Mouse (Mus musculus) MEL (cell line): ENCODE data around the gene Wnt2b. TPM values are rescaled to one million over a fixed set of nuclear protein-coding genes. Genes with fewer than 3 reads are reported as not detected.

ENCODE experiments used
- DNase-seq: peaks from one replicate; pipeline ENCODE4 v3.0.0; 2011; ENCODE audit warnings: low read depth, low spot score
- H3K27ac ChIP-seq: 2 replicates; pipeline ENCODE4 v1.5.1; 2012; ENCODE audit warnings: low read depth, mild to moderate bottlenecking, control low read depth, low read length, moderate library complexity; ENCODE audit not compliant: control insufficient read depth
- H3K27me3 ChIP-seq, 2 experiments: fragments of 150-350 bp in 1 of 2; sonication (generic) in 1 of 2; 2 replicates each; pipeline ENCODE4 v1.6.1; 2012; ENCODE audit warnings: low read length in 2 of 2, mild to moderate bottlenecking in 2 of 2, improper control_type of control experiment in 1 of 2, moderate library complexity in 1 of 2; ENCODE audit not compliant: insufficient read depth in 2 of 2, control insufficient read depth in 1 of 2
- H3K36me3 ChIP-seq, 2 experiments: 2 replicates each; pipeline ENCODE4 v1.6.1; 2012 to 2014; ENCODE audit warnings: low read length in 2 of 2, improper control_type of control experiment in 1 of 2, inconsistent platforms in 1 of 2, mild to moderate bottlenecking in 1 of 2; ENCODE audit not compliant: insufficient read depth in 2 of 2, control insufficient read depth in 1 of 2
- H3K4me1 ChIP-seq, 2 experiments: fragments of 150-350 bp in 1 of 2; sonication (generic) in 1 of 2; 2 replicates each; pipeline ENCODE4 v1.6.1; 2012; ENCODE audit warnings: low read length in 2 of 2, improper control_type of control experiment in 1 of 2, mild to moderate bottlenecking in 1 of 2; ENCODE audit not compliant: insufficient read depth in 2 of 2, control insufficient read depth in 1 of 2
- H3K4me3 ChIP-seq, 2 experiments: fragments of 150-350 bp in 1 of 2; sonication (generic) in 1 of 2; 2 replicates each; pipeline ENCODE4 v1.5.1; 2012; ENCODE audit warnings: low read depth in 2 of 2, low read length in 2 of 2, mild to moderate bottlenecking in 2 of 2, moderate library complexity in 2 of 2, control low read depth in 1 of 2, improper control_type of control experiment in 1 of 2; ENCODE audit not compliant: control insufficient read depth in 1 of 2, insufficient read depth in 1 of 2
- H3K79me2 ChIP-seq: 2 replicates; pipeline ENCODE4 v1.6.1; 2012; ENCODE audit warnings: mild to moderate bottlenecking, low read length, moderate library complexity; ENCODE audit not compliant: control insufficient read depth, poor library complexity, insufficient read depth
- H3K9ac ChIP-seq: 2 replicates; pipeline ENCODE4 v1.6.1; 2012; ENCODE audit warnings: low read depth, mild to moderate bottlenecking, control low read depth, low read length, moderate library complexity; ENCODE audit not compliant: control insufficient read depth, poor library complexity, severe bottlenecking
- H3K9me3 ChIP-seq: fragments of 150-350 bp; sonication (generic); replicated peaks from 2 replicates; pipeline ENCODE4 v1.6.1; 2012; ENCODE audit warnings: mild to moderate bottlenecking, low read length, improper control_type of control experiment, moderate library complexity; ENCODE audit not compliant: insufficient read depth
- CHD1 ChIP-seq: IDR thresholded peaks from 2 replicates; pipeline ENCODE4 v1.6.1; 2012; ENCODE audit warnings: low read depth, mild to moderate bottlenecking, inconsistent platforms, low read length, improper control_type of control experiment
- E2F4 ChIP-seq: IDR thresholded peaks from 2 replicates; pipeline ENCODE4 v1.6.1; 2011; ENCODE audit warnings: low read depth, low read length, improper control_type of control experiment, borderline replicate concordance
- ELF1 ChIP-seq: IDR thresholded peaks from 2 replicates; pipeline ENCODE4 v1.6.1; 2014; ENCODE audit warnings: low read depth, mild to moderate bottlenecking, inconsistent platforms, low read length, improper control_type of control experiment, moderate library complexity
- ETS1 ChIP-seq: IDR thresholded peaks from 2 replicates; pipeline ENCODE4 v1.6.1; 2012; ENCODE audit warnings: low read depth, mild to moderate bottlenecking, inconsistent platforms, low read length, improper control_type of control experiment, moderate library complexity
- GABPA ChIP-seq: IDR thresholded peaks from 2 replicates; pipeline ENCODE4 v1.6.1; 2012; ENCODE audit warnings: low read depth, mild to moderate bottlenecking, inconsistent platforms, low read length, improper control_type of control experiment, moderate library complexity
- HCFC1 ChIP-seq: IDR thresholded peaks from 2 replicates; pipeline ENCODE4 v1.6.1; 2012; ENCODE audit warnings: low read depth, mild to moderate bottlenecking, inconsistent platforms, low read length, improper control_type of control experiment, moderate library complexity
- JUND ChIP-seq: IDR thresholded peaks from 2 replicates; pipeline ENCODE4 v1.6.1; 2011; ENCODE audit warnings: low read depth, mild to moderate bottlenecking, improper control_type of control experiment, low read length
- MAFK ChIP-seq: IDR thresholded peaks from 2 replicates; pipeline ENCODE4 v1.6.1; 2011; ENCODE audit warnings: low read depth, mild to moderate bottlenecking, low read length, improper control_type of control experiment, borderline replicate concordance
- MAX ChIP-seq: IDR thresholded peaks from 2 replicates; pipeline ENCODE4 v1.6.1; 2011; ENCODE audit warnings: low read length, improper control_type of control experiment
- MAZ ChIP-seq: IDR thresholded peaks from 2 replicates; pipeline ENCODE4 v1.6.1; 2012; ENCODE audit warnings: low read depth, mild to moderate bottlenecking, inconsistent platforms, low read length, improper control_type of control experiment
- MYB ChIP-seq: IDR thresholded peaks from 2 replicates; pipeline ENCODE4 v1.6.1; 2011; ENCODE audit warnings: mild to moderate bottlenecking, low read depth, low read length, improper control_type of control experiment
- MYC ChIP-seq: IDR thresholded peaks from 2 replicates; pipeline ENCODE4 v1.6.1; 2011; ENCODE audit warnings: low read depth, mild to moderate bottlenecking, low read length, improper control_type of control experiment, moderate library complexity
- POLR2A ChIP-seq, 2 experiments: IDR thresholded peaks; 2 replicates each; pipeline ENCODE4 v1.6.1; 2011 to 2012; ENCODE audit warnings: low read length in 2 of 2, mild to moderate bottlenecking in 2 of 2, control low read depth in 1 of 2, improper control_type of control experiment in 1 of 2, low read depth in 1 of 2, moderate library complexity in 1 of 2; ENCODE audit not compliant: control insufficient read depth in 1 of 2, insufficient read depth in 1 of 2, poor library complexity in 1 of 2
- POLR2AphosphoS2 ChIP-seq: IDR thresholded peaks from 2 replicates; pipeline ENCODE4 v1.6.1; 2011; ENCODE audit warnings: low read length, improper control_type of control experiment
- POLR2AphosphoS5 ChIP-seq: IDR thresholded peaks from 2 replicates; pipeline ENCODE4 v1.6.1; 2012; ENCODE audit warnings: low read depth, borderline replicate concordance, mild to moderate bottlenecking, inconsistent platforms, low read length, moderate library complexity, mixed read lengths
- RAD21 ChIP-seq: IDR thresholded peaks from 2 replicates; pipeline ENCODE4 v1.6.1; 2011; ENCODE audit warnings: mild to moderate bottlenecking, low read depth, low read length, improper control_type of control experiment
- RCOR1 ChIP-seq: IDR thresholded peaks from 2 replicates; pipeline ENCODE4 v1.6.1; 2012; ENCODE audit warnings: low read depth, mild to moderate bottlenecking, inconsistent platforms, low read length, improper control_type of control experiment
- TAL1 ChIP-seq: IDR thresholded peaks from 2 replicates; pipeline ENCODE4 v1.6.1; 2012; ENCODE audit warnings: mild to moderate bottlenecking, inconsistent platforms, low read length, moderate library complexity, mixed read lengths
- TBP ChIP-seq: IDR thresholded peaks from 2 replicates; pipeline ENCODE4 v1.8.0; 2011; ENCODE audit warnings: low read depth, low read length, improper control_type of control experiment
- UBTF ChIP-seq: IDR thresholded peaks from 2 replicates; pipeline ENCODE4 v1.6.1; 2012; ENCODE audit warnings: low read depth, mild to moderate bottlenecking, inconsistent platforms, low read length, improper control_type of control experiment, moderate library complexity, borderline replicate concordance; ENCODE audit not compliant: insufficient read depth
- USF2 ChIP-seq, 2 experiments: IDR thresholded peaks; 2 replicates each; pipeline ENCODE4 v1.6.1; 2011 to 2012; ENCODE audit warnings: improper control_type of control experiment in 2 of 2, low read length in 2 of 2, borderline replicate concordance in 1 of 2, inconsistent platforms in 1 of 2, low read depth in 1 of 2, mild to moderate bottlenecking in 1 of 2; ENCODE audit not compliant: insufficient read depth in 1 of 2
- ZC3H11A ChIP-seq: IDR thresholded peaks from 2 replicates; pipeline ENCODE4 v1.6.1; 2012; ENCODE audit warnings: low read depth, mild to moderate bottlenecking, inconsistent platforms, low read length, improper control_type of control experiment
- ZKSCAN1 ChIP-seq: IDR thresholded peaks from 2 replicates; pipeline ENCODE4 v1.6.1; 2012; ENCODE audit warnings: low read depth, mild to moderate bottlenecking, inconsistent platforms, low read length, improper control_type of control experiment, moderate library complexity
- ZMIZ1 ChIP-seq: IDR thresholded peaks from 2 replicates; pipeline ENCODE4 v1.6.1; 2012; ENCODE audit warnings: low read depth, mild to moderate bottlenecking, inconsistent platforms, low read length, improper control_type of control experiment, moderate library complexity
- ZNF384 ChIP-seq: IDR thresholded peaks from 2 replicates; pipeline ENCODE4 v1.6.1; 2012; ENCODE audit warnings: low read depth, mild to moderate bottlenecking, inconsistent platforms, low read length, improper control_type of control experiment
- polyA plus RNA-seq, 2 experiments: library from polyadenylated mRNA; stranded (reverse) in 1 of 2; unstranded in 1 of 2; fragments of >175 nt in 1 of 2; fragments of >200 nt in 1 of 2; gene quantifications; 2 replicates each; pipeline versions ENCODE4 v1.2.1 to v1.2.4; 2012; ENCODE audit warnings: low replicate concordance in 2 of 2, low read depth in 1 of 2; ENCODE audit not compliant: insufficient read length in 2 of 2, insufficient read depth in 1 of 2, missing spikeins in 1 of 2
- total RNA-seq: library from RNA; depleted of rRNA; stranded (reverse); fragments of 300-350 nt; gene quantifications from 2 replicates; pipeline ENCODE4 v1.2.3, GENCODE M21; 2012

The Wnt2b gene
- total and polyA plus RNA-seq, 3 experiments = 0.31 TPM; not detected in 2

- no peak for DNase-seq
- H3K9ac ChIP-seq = no peak overlapping the region
- no peak overlapping the region for H3K27ac ChIP-seq
- no peaks in the 10 kb centered on the region for H3K4me1 ChIP-seq
- H3K36me3 ChIP-seq = no peaks in the 10 kb centered on the region
- H3K27me3 ChIP-seq = no peaks in the 10 kb centered on the region
- no peaks in the 10 kb centered on the region for H3K9me3 ChIP-seq
- TF ChIP-seq HCFC1 = no peak
- no peak for TF ChIP-seq ZNF384
- TF ChIP-seq POLR2AphosphoS2 = no peak
- no peak for TF ChIP-seq TAL1
- no peak for TF ChIP-seq GABPA
- TF ChIP-seq MYC = no peak
- TF ChIP-seq ZMIZ1 = no peak
- no peak for TF ChIP-seq POLR2A (IDR thresholded peaks at IDR 0.05; ENCODE audit: control insufficient read depth in 1 of 2, insufficient read depth in 1 of 2, low read depth in 1 of 2, low read length in 2 of 2, poor library complexity in 1 of 2)
- TF ChIP-seq CHD1 = no peak
- no peak for TF ChIP-seq ELF1
- TF ChIP-seq RCOR1 = no peak
- no peak for TF ChIP-seq ZKSCAN1
- no peaks in the 10 kb centered on the region for H3K79me2 ChIP-seq
- H3K4me3 ChIP-seq = no peak overlapping the region
These were observed 23.4 kb downstream of the Wnt2b start for GRCm38 (mm10) chr3:104938327-104938726.

DNA sequence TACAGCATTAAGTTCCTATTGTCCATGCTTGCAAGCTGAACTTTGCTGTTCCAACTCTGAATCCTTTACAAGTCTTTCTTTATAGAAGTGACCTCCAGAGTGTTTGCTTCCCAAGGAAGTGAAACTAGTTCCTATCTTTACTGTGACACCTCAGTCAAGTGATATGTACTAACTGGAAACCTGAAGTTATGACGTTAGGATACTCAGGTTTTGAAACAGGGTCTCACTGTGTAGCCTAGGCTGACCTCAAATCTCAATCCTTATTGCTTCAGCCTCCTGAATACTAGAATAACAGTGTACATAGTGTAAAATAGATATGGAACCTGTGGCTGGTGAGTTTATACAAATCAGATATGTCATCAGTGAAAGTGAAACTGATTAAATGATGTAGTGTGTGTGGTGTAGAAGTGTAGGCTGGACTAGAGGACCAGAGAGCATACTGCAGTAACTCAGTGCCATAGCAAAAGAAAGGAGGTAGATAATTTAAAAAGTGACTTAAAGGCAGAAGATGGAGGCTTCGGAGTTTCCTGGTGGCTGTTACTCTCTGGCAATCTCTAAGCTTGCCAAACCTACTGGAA, 23.9 kb downstream of the Wnt2b start:
- no peaks in the 10 kb centered on the region for H3K36me3 ChIP-seq
- DNase-seq = no peak
- H3K79me2 ChIP-seq = no peaks in the 10 kb centered on the region
- H3K27ac ChIP-seq = no peak overlapping the region
- H3K9me3 ChIP-seq = no peaks in the 10 kb centered on the region
- H3K27me3 ChIP-seq = no peaks in the 10 kb centered on the region
- H3K4me3 ChIP-seq = no peak overlapping the region
- H3K9ac ChIP-seq = no peak overlapping the region
- H3K4me1 ChIP-seq = no peaks in the 10 kb centered on the region
- TF ChIP-seq TAL1 (no peak), E2F4 (no peak), JUND (no peak), POLR2AphosphoS5 (no peak), MAFK (no peak), ELF1 (no peak)

GRCm38 (mm10) chr3:104929385-104929784, 32.3 kb downstream of the Wnt2b start:
- Histone ChIP-seq H3K79me2 (no peaks in the 10 kb centered on the region), H3K9me3 (no peaks in the 10 kb centered on the region), H3K27me3 (no peaks in the 10 kb centered on the region), H3K4me1 (no peaks in the 10 kb centered on the region), H3K36me3 (peaks cover 0 to 2% of the 10 kb centered on the region in 2 experiments; a peak in 1 of 4 replicates), H3K9ac (no peak overlapping the region), H3K4me3 (no peak overlapping the region), H3K27ac (no peak overlapping the region)
- TF ChIP-seq TBP (no peak), ZNF384 (no peak), USF2 (IDR thresholded peaks at IDR 0.05; ENCODE audit: borderline replicate concordance in 1 of 2, insufficient read depth in 1 of 2, low read depth in 1 of 2, low read length in 2 of 2) (no peak), MAZ (no peak), ZC3H11A (no peak), MAX (no peak), ETS1 (no peak), E2F4 (no peak), UBTF (no peak), ZKSCAN1 (no peak), ELF1 (no peak), RAD21 (no peak), MYB (no peak), RCOR1 (no peak)
- no peak for DNase-seq
